Mouse (Mus musculus) testis, adult 2 months (tissue): ENCODE results near the gene Il17re.

Experiments used
- CTCF ChIP-seq: fragments of 200-500 bp; IDR thresholded peaks from 2 replicates; pipeline ENCODE4 v1.5.1; 2012; ENCODE audit warnings: low read depth, mild to moderate bottlenecking, inconsistent platforms, low read length, moderate library complexity; ENCODE audit not compliant: control insufficient read depth, insufficient read depth, insufficient replicate concordance
- POLR2A ChIP-seq: fragments of 200-500 bp; IDR thresholded peaks from 2 replicates; pipeline ENCODE4 v1.6.1; 2012; ENCODE audit warnings: low read depth, mild to moderate bottlenecking, inconsistent platforms, low read length, moderate library complexity; ENCODE audit not compliant: control insufficient read depth

GRCm38 (mm10) chr6:113480555-113481373 is 22.5 kb downstream of the Il17re start:
- TF ChIP-seq CTCF (no peak), POLR2A (no peak)
